Mouse (Mus musculus): ENCODE data around the gene Dock1.

Dock1 gene

GRCm38 (mm10) chr7:135068887-135069286 is 398.4 kb downstream of the Dock1 start:
- DNase-seq: no peak

- no peak for DNase-seq
These were observed 406.4 kb downstream of the Dock1 start for GRCm38 (mm10) chr7:135076904-135077303.

- no peak for DNase-seq
These were observed 406.9 kb downstream of the Dock1 start for GRCm38 (mm10) chr7:135077340-135077739.

- no peak for DNase-seq
These were observed 407.4 kb downstream of the Dock1 start for GRCm38 (mm10) chr7:135077806-135078205.

- no peak for DNase-seq
These were observed 413.0 kb downstream of the Dock1 start for GRCm38 (mm10) chr7:135083421-135083820.

- no peak for DNase-seq
These were observed 413.6 kb downstream of the Dock1 start for GRCm38 (mm10) chr7:135084069-135084468.

- DNase-seq: no peak
These were observed 416.1 kb downstream of the Dock1 start for GRCm38 (mm10) chr7:135086556-135086955.

GRCm38 (mm10) chr7:135089626-135090025 is 419.2 kb downstream of the Dock1 start:
- no peak for DNase-seq

GRCm38 (mm10) chr7:135093851-135094250 is 423.4 kb downstream of the Dock1 start:
- no peak for DNase-seq

- no peak for DNase-seq
These were observed 431.5 kb downstream of the Dock1 start for GRCm38 (mm10) chr7:135101921-135102320.

- DNase-seq: no peak
These were observed 436.1 kb downstream of the Dock1 start for GRCm38 (mm10) chr7:135106536-135106935.

GRCm38 (mm10) chr7:135110307-135110706 is 439.9 kb downstream of the Dock1 start:
- DNase-seq: no peak

- no peak for DNase-seq
These were observed 455.0 kb downstream of the Dock1 start for GRCm38 (mm10) chr7:135125296-135126065.

GRCm38 (mm10) chr7:135132461-135132860 is 462.0 kb downstream of the Dock1 start:
- no peak for DNase-seq

- no peak for DNase-seq
These were observed 464.2 kb downstream of the Dock1 start for GRCm38 (mm10) chr7:135134619-135135018.

- peak; percentile 5 for DNase-seq
These were observed 468.7 kb downstream of the Dock1 start for GRCm38 (mm10) chr7:135139153-135139612.

GRCm38 (mm10) chr7:135144731-135145130 is 474.3 kb downstream of the Dock1 start:
- no peak for DNase-seq

- peak; percentile 62 for DNase-seq
These were observed 480.5 kb downstream of the Dock1 start for GRCm38 (mm10) chr7:135150926-135151325.

GRCm38 (mm10) chr7:135157571-135157970 is 487.1 kb downstream of the Dock1 start:
- no peak for DNase-seq

- DNase-seq: no peak
These were observed 487.9 kb downstream of the Dock1 start for GRCm38 (mm10) chr7:135158381-135158780.

GRCm38 (mm10) chr7:135159606-135160005 is 489.2 kb downstream of the Dock1 start:
- DNase-seq: no peak

- peak; percentile 61 for DNase-seq
These were observed 494.7 kb downstream of the Dock1 start for GRCm38 (mm10) chr7:135165155-135165554.

GRCm38 (mm10) chr7:135169936-135170335 is 499.5 kb downstream of the Dock1 start:
- no peak for DNase-seq

GRCm38 (mm10) chr7:135172219-135172618 is 501.8 kb downstream of the Dock1 start:
- DNase-seq: no peak

- DNase-seq: no peak
These were observed 523.7 kb downstream of the Dock1 start for GRCm38 (mm10) chr7:135194190-135194589.

Measured in right cerebral cortex, adult 18-20 months (tissue).